Mouse (Mus musculus): Measurements from ENCODE around the gene St5.

DNA sequence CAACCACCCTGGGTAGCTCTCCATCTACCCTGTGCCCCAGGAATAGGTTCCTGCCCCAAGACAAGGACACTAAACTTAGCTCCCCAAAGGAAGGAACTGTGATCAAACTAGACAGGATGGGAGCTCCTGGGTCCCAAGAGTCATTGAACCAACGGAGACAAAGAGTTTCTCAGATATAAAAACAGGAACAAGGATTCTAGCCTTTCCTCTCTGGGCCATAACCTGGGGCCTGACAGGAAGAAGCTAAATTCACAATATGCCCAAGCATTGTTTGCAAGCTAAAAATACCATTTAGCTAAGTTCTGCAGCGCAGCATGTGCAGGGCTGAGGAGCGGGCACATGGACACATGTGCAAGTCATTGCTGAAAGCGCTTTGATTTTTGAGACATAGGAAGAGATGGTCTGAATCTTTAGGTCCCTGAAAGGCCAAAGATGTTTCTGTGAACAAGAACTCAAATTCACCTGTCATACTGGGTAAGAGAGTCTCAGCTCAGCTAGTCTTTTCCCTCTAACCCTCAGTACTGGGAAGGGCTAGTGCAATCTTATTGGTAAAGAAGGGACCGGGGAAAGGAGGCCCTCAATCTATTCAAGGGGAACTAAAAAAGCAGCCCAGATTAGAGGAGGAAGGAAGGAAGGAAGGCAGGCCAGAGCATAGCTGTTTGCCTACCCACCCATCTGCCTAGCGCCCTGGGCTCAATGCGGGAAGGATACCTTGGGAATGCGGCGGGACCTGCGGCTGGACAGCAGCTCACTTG, 161.6 kb downstream of the St5 start:
- TF ChIP-seq CTCF (IDR thresholded peaks at IDR 0.05; ENCODE audit: low read depth, low read length) (no peak), POLR2A (IDR thresholded peaks at IDR 0.05; ENCODE audit: insufficient read depth, low read length) (no peak), EP300 (IDR thresholded peaks at IDR 0.05; ENCODE audit: insufficient read depth, low read depth, low read length) (no peak)

Data from ES-Bruce4 (cell line).